Mouse (Mus musculus): ENCODE data around the gene 4930438A08Rik.

DNA sequence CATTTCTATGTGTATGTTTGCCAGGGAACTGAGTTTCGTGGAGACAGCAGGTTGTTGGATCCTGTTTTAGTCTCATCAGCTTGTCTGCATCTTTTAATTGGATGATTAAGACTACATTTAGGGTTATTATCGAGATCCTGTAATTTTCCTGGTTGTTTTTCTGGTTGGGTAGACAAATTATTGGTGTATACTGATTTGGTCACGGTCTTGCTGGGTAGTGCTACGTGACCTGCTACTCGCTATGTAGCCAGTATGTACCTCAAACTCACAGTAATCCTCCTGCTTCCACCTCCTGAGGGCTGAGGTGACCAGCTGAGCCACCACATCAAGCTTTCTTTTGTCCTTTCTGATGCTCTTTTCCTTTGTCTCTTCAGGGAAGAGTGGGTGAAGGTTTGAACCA lies 16.8 kb upstream of the 4930438A08Rik start:
- no peak for TF ChIP-seq CTCF (IDR thresholded peaks at IDR 0.05)
- TF ChIP-seq EP300 (IDR thresholded peaks at IDR 0.05), result no peak
